Mouse (Mus musculus): ENCODE data around the gene Sulf2.

DNA sequence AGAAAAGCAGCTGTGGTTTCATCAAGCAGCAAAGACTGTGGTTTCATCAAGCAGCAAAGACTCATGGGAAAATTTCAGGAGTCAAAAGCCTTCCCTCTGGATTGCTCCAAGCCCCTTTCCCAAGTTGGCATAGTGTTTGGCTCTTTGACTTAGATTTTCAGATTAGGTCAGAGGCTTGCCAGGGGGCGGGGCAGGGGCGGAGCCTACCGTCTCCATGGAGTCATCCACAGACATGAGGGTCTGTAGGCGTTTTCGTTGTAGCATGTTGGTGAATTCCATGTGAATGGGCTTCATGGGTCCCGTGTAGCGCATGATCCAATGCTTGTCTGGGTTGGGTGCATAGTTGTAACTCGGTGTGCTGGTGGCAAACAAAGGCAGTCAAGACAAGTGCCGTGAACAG lies 66.5 kb downstream of the Sulf2 start:
- TF ChIP-seq CTCF (IDR thresholded peaks at IDR 0.05 in 2 of 3, conservative IDR thresholded peaks at IDR 0.05 in 1 of 3; ENCODE audit: control insufficient read depth in 1 of 3, insufficient read depth in 1 of 3, low read depth in 2 of 3, low read length in 3 of 3, poor library complexity in 1 of 3, severe bottlenecking in 1 of 3) (no peak), UBTF (IDR thresholded peaks at IDR 0.05; ENCODE audit: borderline replicate concordance, insufficient read depth, low read depth, low read length) (no peak), JUND (IDR thresholded peaks at IDR 0.05; ENCODE audit: low read depth, low read length) (no peak), ZKSCAN1 (IDR thresholded peaks at IDR 0.05; ENCODE audit: low read depth, low read length) (no peak), TBP (IDR thresholded peaks at IDR 0.05; ENCODE audit: low read depth, low read length) (no peak), POLR2A (IDR thresholded peaks at IDR 0.05; ENCODE audit: control insufficient read depth in 1 of 2, insufficient read depth in 1 of 2, low read depth in 1 of 2, low read length in 2 of 2, poor library complexity in 1 of 2) (no peak), USF1 (IDR thresholded peaks at IDR 0.05; ENCODE audit: low read depth, low read length) (no peak), MAX (IDR thresholded peaks at IDR 0.05; ENCODE audit: low read length) (no peak), BHLHE40 (IDR thresholded peaks at IDR 0.05; ENCODE audit: borderline replicate concordance, low read depth, low read length) (no peak), RCOR1 (IDR thresholded peaks at IDR 0.05; ENCODE audit: low read depth, low read length) (no peak)
